Comparison of ENCODE assay signal across 13 mouse cellular contexts in genomic region chr7:102389082-102389481, GRCm38 (mm10). TPM values are rescaled to one million over a fixed set of nuclear protein-coding genes. Genes with fewer than 3 reads are reported as not detected.
DNase-seq lines count a peak whose midpoint lies in the region; ATAC-seq and TF ChIP-seq lines count a peak whose summit lies in the region.
"Had no signal": no experiment of that assay in that cellular context is flagged by ENCODE, and none has a peak within 500 bp of the region (broad histone marks: within the 10 kb centered on the region; RNA-seq: fewer than 3 reads in every experiment).

No protein-coding gene starts in this region.

- H3K27me3 ChIP-seq in hindbrain, postnatal 0 days (ENCODE audit: insufficient read depth, low read length) = no peaks in the 10 kb centered on the region
- no peaks in the 10 kb centered on the region for H3K27me3 ChIP-seq in hindbrain, embryonic 11.5 days (ENCODE audit: control insufficient read depth, insufficient read depth, low read length)
- H3K27me3 ChIP-seq: limb, embryonic 12.5 days had no signal

- no peak overlapping the region for H3K4me2 ChIP-seq in hindbrain, postnatal 0 days (ENCODE audit: low read depth, low read length)
- no peak overlapping the region for H3K4me2 ChIP-seq in hindbrain, embryonic 11.5 days (replicated peaks; ENCODE audit: low read depth, low read length)
- H3K4me2 ChIP-seq: limb, embryonic 12.5 days had no signal

- no peak overlapping the region for H3K27ac ChIP-seq in hindbrain, postnatal 0 days
- H3K27ac ChIP-seq in hindbrain, embryonic 11.5 days (ENCODE audit: low read depth, low read length) = no peak overlapping the region
- H3K27ac ChIP-seq: limb, embryonic 12.5 days; macrophage had no signal

- H3K4me1 ChIP-seq in hindbrain, postnatal 0 days (ENCODE audit: insufficient read depth, low read length) = no peaks in the 10 kb centered on the region
- no peaks in the 10 kb centered on the region for H3K4me1 ChIP-seq in hindbrain, embryonic 11.5 days (replicated peaks; ENCODE audit: control insufficient read depth, insufficient read depth, low read length)
- H3K4me1 ChIP-seq: limb, embryonic 12.5 days had no signal

- H3K9ac ChIP-seq in hindbrain, postnatal 0 days (replicated peaks; ENCODE audit: low read length) = no peak overlapping the region
- no peak overlapping the region for H3K9ac ChIP-seq in hindbrain, embryonic 11.5 days (ENCODE audit: low read depth, low read length)
- H3K9ac ChIP-seq: limb, embryonic 12.5 days had no signal

- peak; percentile 7 for DNase-seq in hindbrain, postnatal 0 days (ENCODE audit: low spot score)
- no peak for DNase-seq in hindbrain, embryonic 11.5 days (ENCODE audit: low spot score)
- DNase-seq in NIH3T3 (ENCODE audit: low read depth) = peak; percentile 56
- DNase-seq in fibroblast of lung, adult 2 months (ENCODE audit: low read depth) = peak; percentile 37
- peak; percentile 23 for DNase-seq in lung, postnatal 25 days (ENCODE audit: low spot score)
- DNase-seq: thymus, postnatal 4 days had no signal

- ATAC-seq in hindbrain, postnatal 0 days = no peak
- no peak for ATAC-seq in hindbrain, embryonic 11.5 days (ENCODE audit: low FRiP score)
- no peak for ATAC-seq in activated CD4-positive, CD25-positive, alpha-beta regulatory T cell, adult 4 months
- ATAC-seq in inflammation-experienced regulatory T-cells, adult 6 months = no peak
- ATAC-seq: intestine, embryonic 16.5 days had no signal

- H3K9me3 ChIP-seq in hindbrain, postnatal 0 days (ENCODE audit: low read length) = no peaks in the 10 kb centered on the region
- no peaks in the 10 kb centered on the region for H3K9me3 ChIP-seq in hindbrain, embryonic 11.5 days (ENCODE audit: control insufficient read depth, low read length)
- H3K9me3 ChIP-seq: limb, embryonic 12.5 days had no signal

- H3K36me3 ChIP-seq in hindbrain, postnatal 0 days (ENCODE audit: insufficient read depth, low read length) = no peaks in the 10 kb centered on the region
- H3K36me3 ChIP-seq in hindbrain, embryonic 11.5 days (ENCODE audit: control insufficient read depth, insufficient read depth, low read length) = no peaks in the 10 kb centered on the region
- H3K36me3 ChIP-seq: limb, embryonic 12.5 days had no signal

- 52% methylated on average over 5 of the region's 5 CpGs for WGBS in hindbrain, postnatal 0 days
- WGBS in hindbrain, embryonic 11.5 days = 87% methylated on average over 5 of the region's 5 CpGs

- no peak for TF ChIP-seq CTCF in hindbrain, postnatal 0 days (IDR thresholded peaks at IDR 0.05; ENCODE audit: low read depth)

- no peak overlapping the region for H3K4me3 ChIP-seq in hindbrain, postnatal 0 days (ENCODE audit: low read length)
- no peak overlapping the region for H3K4me3 ChIP-seq in hindbrain, embryonic 11.5 days (ENCODE audit: low read depth, low read length)
- H3K4me3 ChIP-seq: erythroblast, embryonic 14.5 days; limb, embryonic 12.5 days; myocyte had no signal

RNA-seq across cellular contexts. Expression of gene Rrm1, which starts 52.4 kb away (rescaled TPM):
- 39.3 and 40.6 TPM in 2 replicates for total RNA-seq in hindbrain, postnatal 0 days (2014; rRNA removed)
- polyA plus RNA-seq in hindbrain, postnatal 0 days (2015; fragmentation: Nextera tagmentation; extraction: Ambion mirVana) = 41.0 and 41.2 TPM in 2 replicates
- 189 and 213 TPM in 2 replicates for polyA plus RNA-seq in hindbrain, embryonic 11.5 days (2014; fragmentation: Nextera tagmentation; extraction: Ambion mirVana)
- polyA plus RNA-seq in activated CD4-positive, CD25-positive, alpha-beta regulatory T cell, adult 4 months (2017; shearing (Covaris generic)) = 10 to 100 TPM; 82.6 to 87.8 TPM
- polyA plus RNA-seq in inflammation-experienced regulatory T-cells, adult 6 months (2017; shearing (Covaris generic)) = 100 to 1,000 TPM in 1 of 3 experiments, 10 to 100 TPM in 2; 45.4 to 216 (median 61.4) TPM
